Mouse (Mus musculus): Measurements from ENCODE around the gene Xkr8. TPM values are rescaled to one million over a fixed set of nuclear protein-coding genes. Genes with fewer than 3 reads are reported as not detected.

Gene Xkr8
- total and polyA plus RNA-seq, 3 experiments, result 3.8 to 8.6 (median 4.9) TPM

GRCm38 (mm10) chr4:132767914-132768876 is 35.8 kb upstream of the Xkr8 start, which contains the start of gene Rpa2:
Gene Rpa2, plus strand, starts transcription at chr4:132768332.
- peak within 1 kb of the TSS; percentile 95 for H3K9ac ChIP-seq (ENCODE audit: insufficient read depth, low read depth)
- DNase-seq (ENCODE audit: extremely low read depth), result peak; percentile 100
- H3K9me3 ChIP-seq (replicated peaks; ENCODE audit: low read length), result no peaks in the 10 kb centered on the region
- H3K27ac ChIP-seq (ENCODE audit: insufficient read depth, low read depth), result peak within 1 kb of the TSS; percentile 34; the same call in 1 of the 2 replicates
- dilution Hi-C loops (cut with MboI; ENCODE audit: extremely low pct_ligation_motif_present, extremely low pct_unique_long_range_greater_than_20kb, low sequenced_read_pairs), result no loop called here
- peaks cover 25% of the 10 kb centered on the region for H3K79me2 ChIP-seq (replicated peaks; ENCODE audit: control insufficient read depth, extremely low read depth, insufficient read depth, poor library complexity, severe bottlenecking)
- H3K4me3 ChIP-seq (replicated peaks in 1 of 3; ENCODE audit: low read depth in 2 of 3, low read length in 2 of 3, poor library complexity in 1 of 3), result peak within 1 kb of the TSS; percentile 82 to 95 (median 91)
- H3K4me2 ChIP-seq (ENCODE audit: insufficient read depth, low read depth, poor library complexity, severe bottlenecking), result peak within 1 kb of the TSS; percentile 77
- peaks cover 27 to 37% of the 10 kb centered on the region in 2 experiments for H3K36me3 ChIP-seq (replicated peaks in 1 of 2; ENCODE audit: control insufficient read depth in 1 of 2, insufficient read depth in 1 of 2, low read length in 1 of 2)
- TF ChIP-seq TCF12 (IDR thresholded peaks at IDR 0.05; ENCODE audit: low read depth, low read length), result peak; percentile 32; the same call in 1 of the 2 replicates
- peak; percentile 80 for TF ChIP-seq NELFE (IDR thresholded peaks at IDR 0.05; ENCODE audit: low read depth, low read length)
- TF ChIP-seq MAX (IDR thresholded peaks at IDR 0.05; ENCODE audit: low read length), result peak; percentile 95
- peak; percentile 66 for TF ChIP-seq MEF2A (IDR thresholded peaks at IDR 0.05; ENCODE audit: borderline replicate concordance, low read depth, low read length)
- no peak for TF ChIP-seq USF1 (IDR thresholded peaks at IDR 0.05; ENCODE audit: low read depth, low read length)
- no peak for TF ChIP-seq EP300 (IDR thresholded peaks at IDR 0.05; ENCODE audit: low read length)
- peak; percentile 71 for TF ChIP-seq NRF1 (IDR thresholded peaks at IDR 0.05; ENCODE audit: low read depth, low read length)
- peak; percentile 81 for TF ChIP-seq POLR2AphosphoS2 (IDR thresholded peaks at IDR 0.05; ENCODE audit: low read depth, low read length)
- no peak for TF ChIP-seq SMC3 (IDR thresholded peaks at IDR 0.05; ENCODE audit: low read depth, low read length)
- TF ChIP-seq CHD2 (IDR thresholded peaks at IDR 0.05; ENCODE audit: low read length), result peak; percentile 94
- TF ChIP-seq MXI1 (IDR thresholded peaks at IDR 0.05; ENCODE audit: low read depth, low read length), result peak; percentile 94
- peak; percentile 97 for TF ChIP-seq E2F4 (IDR thresholded peaks at IDR 0.05; ENCODE audit: insufficient replicate concordance, low read depth, low read length)
- TF ChIP-seq GABPA (IDR thresholded peaks at IDR 0.05; ENCODE audit: insufficient replicate concordance, low read depth, low read length), result no peak; the same call in 1 of the 2 replicates
- TF ChIP-seq RCOR1 (conservative IDR thresholded peaks at IDR 0.05; ENCODE audit: low read depth, low read length), result peak; percentile 76; the same call in 1 of the 2 replicates
- TF ChIP-seq ZC3H11A (IDR thresholded peaks at IDR 0.05; ENCODE audit: low read depth, low read length), result no peak
- TF ChIP-seq ETS1 (conservative IDR thresholded peaks at IDR 0.05; ENCODE audit: low read depth, low read length), result no peak; the same call in 1 of the 2 replicates
- TF ChIP-seq IRF4 (IDR thresholded peaks at IDR 0.05; ENCODE audit: low read depth, low read length), result peak; percentile 67; the same call in 1 of the 2 replicates
- TF ChIP-seq JUND (conservative IDR thresholded peaks at IDR 0.05; ENCODE audit: low read depth, low read length), result no peak
- TF ChIP-seq MAZ (IDR thresholded peaks at IDR 0.05; ENCODE audit: low read depth, low read length), result peak; percentile 93; the same call in 1 of the 2 replicates
- no peak for TF ChIP-seq PAX5 (IDR thresholded peaks at IDR 0.05; ENCODE audit: low read length)
- TF ChIP-seq POLR2A (IDR thresholded peaks at IDR 0.05; ENCODE audit: low read depth, low read length), result peak; percentile 90
- TF ChIP-seq USF2 (conservative IDR thresholded peaks at IDR 0.05; ENCODE audit: low read depth, low read length), result no peak
- TF ChIP-seq HCFC1 (IDR thresholded peaks at IDR 0.05; ENCODE audit: low read depth, low read length), result peak; percentile 97
- 0 out of 2 replicates have a peak, but pooled peaks have one; percentile 7 for TF ChIP-seq MAFK (IDR thresholded peaks at IDR 0.05; ENCODE audit: insufficient replicate concordance, low read length)
- TF ChIP-seq MYC (IDR thresholded peaks at IDR 0.05; ENCODE audit: low read depth, low read length), result peak; percentile 93
- peak; percentile 97 for TF ChIP-seq SIN3A (IDR thresholded peaks at IDR 0.05; ENCODE audit: low read length)
- 0 out of 2 replicates have a peak, but pooled peaks have one; percentile 3 for TF ChIP-seq BHLHE40 (IDR thresholded peaks at IDR 0.05; ENCODE audit: low read depth, low read length)
- TF ChIP-seq KAT2A (IDR thresholded peaks at IDR 0.05; ENCODE audit: insufficient replicate concordance, low read length), result peak; percentile 93; the same call in 1 of the 2 replicates
- TF ChIP-seq TBP (conservative IDR thresholded peaks at IDR 0.05; ENCODE audit: low read depth, low read length), result peak; percentile 78
- TF ChIP-seq ZMIZ1 (IDR thresholded peaks at IDR 0.05; ENCODE audit: low read depth, low read length), result peak; percentile 43; the same call in 1 of the 2 replicates
- peak; percentile 96 for TF ChIP-seq ZNF384 (IDR thresholded peaks at IDR 0.05; ENCODE audit: low read depth, low read length)
- peak; percentile 96 for TF ChIP-seq ELF1 (IDR thresholded peaks at IDR 0.05; ENCODE audit: low read depth, low read length)
- no peak for TF ChIP-seq CTCF (conservative IDR thresholded peaks at IDR 0.05 in 1 of 2, IDR thresholded peaks at IDR 0.05 in 1 of 2; ENCODE audit: low read depth in 2 of 2, low read length in 2 of 2)
- peaks cover 0 to 26% of the 10 kb centered on the region in 2 experiments; a peak in 2 of 4 replicates for H3K4me1 ChIP-seq (ENCODE audit: control insufficient read depth in 1 of 2, insufficient read depth in 2 of 2)
- in situ Hi-C loops (cut with MboI; ENCODE audit: low pct_ligation_motif_present, low pct_unique_long_range_greater_than_20kb, low sequenced_read_pairs), result no loop called here
- no peaks in the 10 kb centered on the region for H3K27me3 ChIP-seq (replicated peaks)
